Mouse (Mus musculus) intestine, embryonic 14.5 days (tissue): ENCODE data around the gene Spaca6. TPM values are rescaled to one million over a fixed set of nuclear protein-coding genes. Genes with fewer than 3 reads are reported as not detected.

Experiments
- ATAC-seq: fragments of 200-750 bp; cut with Nextera tagmentation; replicated peaks from 2 replicates; pipeline ENCODE4 v1.8.0; 2017; ENCODE audit warnings: low read depth, moderate number of reproducible peaks, moderate TSS enrichment, moderate library complexity; ENCODE audit not compliant: low FRiP score, low TSS enrichment
- DNase-seq: peaks from one replicate; pipeline ENCODE4 v3.0.0-alpha.2; 2018; ENCODE audit warnings: low spot score
- H3K27ac ChIP-seq: fragments of 300-500 bp; sonication (generic); 2 replicates; pipeline ENCODE4 v1.5.1; 2014; ENCODE audit warnings: low read depth, mild to moderate bottlenecking, control low read depth
- H3K27me3 ChIP-seq: fragments of 300-500 bp; sonication (generic); replicated peaks from 2 replicates; pipeline ENCODE4 v1.6.1; 2014; ENCODE audit warnings: low read length, control low read depth; ENCODE audit not compliant: control insufficient read depth, insufficient read depth
- H3K36me3 ChIP-seq: fragments of 300-500 bp; sonication (generic); 2 replicates; pipeline ENCODE4 v1.6.1; 2014; ENCODE audit warnings: low read length, control low read depth; ENCODE audit not compliant: control insufficient read depth, insufficient read depth
- H3K4me1 ChIP-seq: fragments of 300-500 bp; sonication (generic); replicated peaks from 2 replicates; pipeline ENCODE4 v1.6.1; 2014; ENCODE audit warnings: low read length, control low read depth, mixed read lengths; ENCODE audit not compliant: control insufficient read depth, insufficient read depth
- H3K4me2 ChIP-seq: fragments of 300-500 bp; sonication (generic); 2 replicates; pipeline ENCODE4 v1.6.1; 2014; ENCODE audit warnings: low read length
- H3K4me3 ChIP-seq: fragments of 300-500 bp; sonication (generic); 2 replicates; pipeline ENCODE4 v1.5.1; 2014; ENCODE audit warnings: low read depth, low read length, control low read depth, mixed read lengths
- H3K9ac ChIP-seq: fragments of 300-500 bp; sonication (generic); 2 replicates; pipeline ENCODE4 v1.6.1; 2014; ENCODE audit warnings: mild to moderate bottlenecking, low read length
- H3K9me3 ChIP-seq: fragments of 300-500 bp; sonication (generic); 2 replicates; pipeline ENCODE4 v1.6.1; 2016; ENCODE audit warnings: low read length, control low read depth; ENCODE audit not compliant: control insufficient read depth
- WGBS: fragments of 180-500 bp; shearing (Covaris S2); extraction: QIAGEN DNeasy Blood & Tissue Kit; methylation state at CpG from one replicate; pipeline ENCODE4 v1.1.7; 2014; 5-methylcytosine and 5-hydroxymethylcytosine counted together
- polyA plus RNA-seq: library from polyadenylated mRNA; unstranded; fragments of >200 nt; fragmentation: Nextera tagmentation; extraction: Ambion mirVana; gene quantifications from 2 replicates; pipeline ENCODE4 v1.2.1, GENCODE M21; 2014

The Spaca6 gene
- polyA plus RNA-seq, 1 experiment from 2014 or later, result 30.3 TPM

GRCm38 (mm10) chr17:17828191-17828981 lies 1.4 kb downstream of the Spaca6 start:
- peaks cover 30% of the 10 kb centered on the region for H3K4me1 ChIP-seq
- DNase-seq (peak; percentile 90), ATAC-seq (peak; percentile 46)
- H3K4me2 ChIP-seq, result peak overlapping the region; percentile 81
- 1% methylated on average over 10 of the region's 15 CpGs for WGBS
- H3K27me3 ChIP-seq, result no peaks in the 10 kb centered on the region
- H3K9ac ChIP-seq, result peak overlapping the region; percentile 83
- H3K4me3 ChIP-seq, result peak overlapping the region; percentile 86
- peaks cover 28% of the 10 kb centered on the region for H3K36me3 ChIP-seq
- no peaks in the 10 kb centered on the region for H3K9me3 ChIP-seq
- H3K27ac ChIP-seq, result peak overlapping the region; percentile 95

- ATAC-seq, result no peak
- 4% methylated on average over 6 of the region's 6 CpGs for WGBS
Observed at GRCm38 (mm10) chr17:17829052-17829785, 2.3 kb downstream of the Spaca6 start.

GRCm38 (mm10) chr17:17829816-17830535 lies 3.0 kb downstream of the Spaca6 start:
- H3K36me3 ChIP-seq, result peaks cover 38% of the 10 kb centered on the region
- H3K4me3 ChIP-seq, result peak overlapping the region; percentile 86
- ATAC-seq, result no peak
- H3K9me3 ChIP-seq, result no peaks in the 10 kb centered on the region
- DNase-seq, result no peak
- WGBS, result 48% methylated on average over 21 of the region's 23 CpGs
- H3K27me3 ChIP-seq, result no peaks in the 10 kb centered on the region
- H3K9ac ChIP-seq, result peak overlapping the region; percentile 83
- peaks cover 46% of the 10 kb centered on the region for H3K4me1 ChIP-seq
- no peak overlapping the region; the same call in 1 of the 2 replicates for H3K27ac ChIP-seq
- peak overlapping the region; percentile 81 for H3K4me2 ChIP-seq

More at GRCm38 (mm10) chr17:17829052-17829785, 2.3 kb downstream of the Spaca6 start:
- DNase-seq, result no peak
- H3K9me3 ChIP-seq, result no peaks in the 10 kb centered on the region
- H3K36me3 ChIP-seq, result peaks cover 34% of the 10 kb centered on the region
- H3K27ac ChIP-seq, result peak overlapping the region; percentile 95
- peak overlapping the region; percentile 86 for H3K4me3 ChIP-seq
- peak overlapping the region; percentile 83 for H3K9ac ChIP-seq
- H3K27me3 ChIP-seq, result no peaks in the 10 kb centered on the region
- peak overlapping the region; percentile 81 for H3K4me2 ChIP-seq
- H3K4me1 ChIP-seq, result peaks cover 39% of the 10 kb centered on the region

GRCm38 (mm10) chr17:17830731-17831130 lies 3.8 kb downstream of the Spaca6 start:
- Histone ChIP-seq H3K4me2 (peak overlapping the region; percentile 81), H3K27ac (no peak overlapping the region), H3K4me1 (peaks cover 48% of the 10 kb centered on the region), H3K4me3 (peak overlapping the region; percentile 86; the same call in 1 of the 2 replicates), H3K27me3 (no peaks in the 10 kb centered on the region), H3K9me3 (no peaks in the 10 kb centered on the region), H3K36me3 (peaks cover 43% of the 10 kb centered on the region), H3K9ac (no peak overlapping the region)
- 56% methylated on average over 7 of the region's 7 CpGs for WGBS
- ATAC-seq (no peak), DNase-seq (no peak)

- Histone ChIP-seq H3K27me3 (no peaks in the 10 kb centered on the region), H3K27ac (no peak overlapping the region), H3K4me1 (peaks cover 74% of the 10 kb centered on the region), H3K4me3 (no peak overlapping the region), H3K9me3 (no peaks in the 10 kb centered on the region), H3K4me2 (peak overlapping the region; percentile 29), H3K36me3 (peaks cover 68% of the 10 kb centered on the region), H3K9ac (no peak overlapping the region)
- DNase-seq (no peak), ATAC-seq (no peak)
- WGBS, result 4% methylated on average over 1 of the region's 1 CpGs
Observed at GRCm38 (mm10) chr17:17834896-17835295, 7.9 kb downstream of the Spaca6 start.

GRCm38 (mm10) chr17:17836101-17836500 lies 9.1 kb downstream of the Spaca6 start:
- no peak overlapping the region for H3K27ac ChIP-seq
- ATAC-seq (no peak), DNase-seq (no peak)
- H3K9ac ChIP-seq, result no peak overlapping the region
- H3K4me1 ChIP-seq, result peaks cover 64% of the 10 kb centered on the region
- H3K9me3 ChIP-seq, result no peaks in the 10 kb centered on the region
- peaks cover 74% of the 10 kb centered on the region for H3K36me3 ChIP-seq
- no peak overlapping the region for H3K4me3 ChIP-seq
- H3K4me2 ChIP-seq, result no peak overlapping the region
- WGBS, result 83% methylated on average over 5 of the region's 5 CpGs
- no peaks in the 10 kb centered on the region for H3K27me3 ChIP-seq

- Histone ChIP-seq H3K4me3 (peak overlapping the region; percentile 34), H3K27ac (peak overlapping the region; percentile 75), H3K9me3 (no peaks in the 10 kb centered on the region), H3K36me3 (peaks cover 73% of the 10 kb centered on the region), H3K4me1 (peaks cover 53% of the 10 kb centered on the region), H3K9ac (peak overlapping the region; percentile 0; the same call in 1 of the 2 replicates), H3K4me2 (peak overlapping the region; percentile 44), H3K27me3 (no peaks in the 10 kb centered on the region)
- 10% methylated on average over 13 of the region's 13 CpGs for WGBS
- DNase-seq (peak; percentile 69), ATAC-seq (no peak; the same call in 1 of the 2 replicates)
Observed at GRCm38 (mm10) chr17:17837426-17837825, 10.5 kb downstream of the Spaca6 start.
